Mouse (Mus musculus) C2C12 (cell line): Measurements from ENCODE around the gene Tmem203.

ENCODE experiments used
- CTCF ChIP-seq: IDR thresholded peaks from one replicate; pipeline ENCODE4 v1.5.1; 2011; ENCODE audit not compliant: control insufficient read depth, insufficient read depth, insufficient read length
- MAX ChIP-seq: IDR thresholded peaks from one replicate; pipeline ENCODE4 v1.6.1; 2011; ENCODE audit warnings: mild to moderate bottlenecking, control low read depth
- MYOD1 ChIP-seq: IDR thresholded peaks from one replicate; pipeline ENCODE4 v1.6.1; 2011; ENCODE audit warnings: low read depth; ENCODE audit not compliant: control insufficient read depth, insufficient read length
- USF1 ChIP-seq: IDR thresholded peaks from one replicate; pipeline ENCODE4 v1.6.1; 2011; ENCODE audit warnings: low read depth, mild to moderate bottlenecking, control low read depth, moderate library complexity

- TF ChIP-seq MYOD1 (no peak), CTCF (no peak), MAX (no peak), USF1 (no peak)
Measured at GRCm38 (mm10) chr2:25288734-25289345, 33.6 kb downstream of the Tmem203 start.
